Mouse (Mus musculus) embryo, embryonic 11.5 days (tissue): ENCODE results near the gene Abce1.
A peak's percentile ranks its signal among the peaks of the same experiment; 100 is the strongest.

Source experiments
- DNase-seq: peaks from one replicate; pipeline ENCODE4 v3.0.0-alpha.2; 2012; ENCODE audit warnings: low read depth, low spot score

The Abce1 gene

DNA sequence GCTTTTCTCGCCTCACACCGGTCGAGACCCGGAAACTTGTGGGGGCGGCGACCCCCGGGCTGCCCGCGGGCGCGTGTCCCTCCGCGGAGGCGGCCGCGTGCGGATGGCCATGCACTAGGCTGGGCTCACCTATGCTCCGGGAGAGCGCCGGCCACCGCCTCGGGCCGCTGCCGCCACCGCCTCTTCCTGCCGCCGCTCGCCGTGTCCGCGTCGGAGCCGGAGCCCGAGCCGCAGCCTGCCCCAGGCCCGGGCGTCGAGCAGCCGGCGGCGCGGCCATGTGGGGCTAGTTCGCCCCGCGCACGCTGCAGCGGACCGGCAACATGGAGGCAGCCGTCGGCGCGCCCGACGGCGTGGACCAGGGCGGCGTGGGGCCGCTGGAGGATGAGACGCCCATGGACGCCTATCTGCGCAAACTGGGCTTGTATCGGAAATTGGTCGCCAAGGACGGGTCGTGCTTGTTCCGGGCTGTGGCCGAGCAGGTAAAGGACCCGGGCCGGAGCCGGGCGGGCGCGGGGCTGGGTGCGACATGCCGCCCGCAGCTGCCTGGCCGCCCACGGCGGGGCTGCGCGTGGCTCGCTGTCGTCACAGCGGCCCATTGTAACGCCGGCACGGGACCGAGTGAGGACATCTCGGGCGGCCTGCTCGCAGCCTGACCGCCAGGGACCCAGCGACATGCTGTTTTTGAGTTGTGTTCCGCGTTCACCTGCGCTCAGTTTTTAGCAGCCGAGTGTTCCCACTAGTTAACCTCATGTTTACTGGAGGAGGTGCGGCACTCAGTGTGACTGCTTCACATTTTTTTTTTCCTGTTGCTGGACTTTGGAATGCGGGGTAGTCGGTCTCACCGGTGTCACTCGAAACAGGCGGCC, 71.7 kb downstream of the Abce1 start, which contains the start of gene Otud4:
TSS of gene Otud4 (plus strand) at position 33 of the 866 bp plus-strand sequence.
- DNase-seq, result no peak

DNA sequence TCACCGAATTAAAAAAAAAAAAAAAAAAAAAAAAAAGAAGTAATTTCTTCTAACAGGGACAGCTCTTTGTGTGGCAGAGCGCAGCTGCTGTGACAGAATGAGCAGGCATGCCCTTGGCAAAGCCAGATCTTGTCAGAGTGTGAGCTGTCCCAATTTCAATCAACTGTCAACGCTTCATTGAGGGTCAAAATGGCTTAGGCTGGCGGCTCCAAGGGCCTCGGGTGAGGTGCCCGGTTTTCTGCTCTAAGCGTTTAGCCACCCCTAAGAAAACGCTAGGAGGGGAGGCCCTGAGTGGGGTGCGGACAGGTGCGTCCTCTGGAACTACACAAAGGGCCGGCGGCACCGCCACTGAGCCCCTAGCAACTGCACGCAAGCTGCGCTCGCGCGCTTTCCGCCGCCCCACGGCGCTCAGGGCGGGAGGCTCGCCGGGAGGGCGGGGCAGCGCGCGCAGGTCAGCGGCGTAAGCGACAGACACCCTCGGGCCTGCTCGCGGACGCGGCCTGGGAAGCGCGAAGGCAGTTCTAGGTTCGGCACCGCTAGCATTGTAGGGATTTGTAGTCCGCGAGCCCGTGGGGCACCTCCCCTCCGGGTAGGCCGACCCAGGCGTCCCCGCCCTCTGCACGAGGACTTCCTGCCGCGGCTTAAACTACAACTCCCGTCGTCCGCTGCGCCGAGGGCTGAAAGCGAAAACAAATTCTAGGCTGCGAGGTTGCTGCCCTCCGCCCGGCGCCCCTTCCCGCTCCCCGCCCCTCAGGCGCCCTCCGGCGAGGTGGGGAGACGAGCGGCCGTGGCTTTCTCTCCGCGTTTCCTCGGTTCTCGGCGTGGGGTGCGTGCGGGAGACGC, 72.6 kb downstream of the Abce1 start:
- peak; percentile 96 for DNase-seq

DNA sequence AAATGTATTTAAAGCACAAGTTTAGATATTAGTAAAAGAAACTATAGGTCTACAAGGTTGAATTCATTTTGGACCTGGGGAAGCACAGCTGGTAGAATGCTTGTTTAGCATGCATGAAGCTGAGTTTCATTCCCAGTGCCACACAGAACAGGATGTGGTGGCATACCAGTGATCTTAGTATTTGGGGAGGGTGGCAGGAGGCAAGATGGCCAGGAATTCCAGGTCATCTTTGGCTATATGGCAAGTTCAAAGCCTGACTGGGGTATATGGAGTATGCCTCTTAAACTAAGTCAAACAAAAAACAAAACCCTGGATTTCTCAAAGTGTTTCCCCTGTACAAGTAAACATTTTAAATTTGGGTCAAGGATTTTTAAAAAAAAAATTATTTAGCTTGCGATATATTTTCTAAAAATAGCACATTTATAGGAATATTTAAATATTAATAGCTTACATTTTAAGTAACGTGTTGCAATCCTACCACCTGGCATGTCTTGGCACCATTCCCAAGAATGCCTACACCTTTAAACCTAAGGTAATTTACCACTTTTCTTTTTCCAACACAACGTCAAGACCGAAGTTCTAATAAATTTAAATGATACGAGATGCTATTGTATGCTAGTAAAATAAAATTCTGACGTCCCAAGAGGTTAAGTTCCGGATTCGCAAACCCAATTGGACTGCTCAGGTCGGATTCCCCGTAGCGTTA, 73.4 kb downstream of the Abce1 start:
- DNase-seq, result no peak

DNA sequence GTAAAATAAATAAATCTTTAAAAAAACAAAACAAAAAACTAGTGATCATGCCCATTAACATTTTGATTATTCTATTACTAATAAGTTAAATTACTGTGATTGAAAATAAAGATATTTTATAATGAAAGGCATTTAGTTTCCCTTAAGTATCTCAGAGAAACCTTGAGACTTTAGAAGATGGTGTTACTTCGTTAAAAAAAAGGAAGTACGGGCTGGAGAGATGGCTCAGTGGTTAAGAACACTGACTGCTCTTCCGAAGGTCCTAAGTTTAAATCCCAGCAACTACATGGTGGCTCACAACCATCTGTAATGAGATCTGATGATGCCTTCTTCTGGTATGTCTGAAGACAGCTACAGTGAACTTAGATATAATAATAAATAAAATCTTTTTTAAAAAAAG, 74.3 kb downstream of the Abce1 start:
- no peak for DNase-seq

DNA sequence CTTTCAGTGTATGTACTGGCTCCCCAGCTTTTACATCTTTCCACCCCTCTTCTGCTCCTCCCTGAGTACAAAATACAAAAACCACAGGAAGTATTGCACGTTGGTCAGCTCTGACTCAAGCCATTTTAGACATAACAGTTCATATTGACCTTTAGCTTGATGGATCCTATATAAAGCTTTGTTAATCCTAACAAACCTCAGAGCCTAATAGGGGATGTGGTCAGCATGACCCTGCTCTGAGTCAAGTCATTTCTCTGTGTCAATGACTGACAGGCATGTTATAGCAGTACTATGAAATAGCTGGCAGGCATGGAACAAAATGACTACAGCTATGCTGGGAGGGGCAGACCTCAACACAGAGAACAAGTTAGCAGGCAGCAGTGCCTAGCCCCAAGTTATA, 75.4 kb downstream of the Abce1 start:
- no peak for DNase-seq

DNA sequence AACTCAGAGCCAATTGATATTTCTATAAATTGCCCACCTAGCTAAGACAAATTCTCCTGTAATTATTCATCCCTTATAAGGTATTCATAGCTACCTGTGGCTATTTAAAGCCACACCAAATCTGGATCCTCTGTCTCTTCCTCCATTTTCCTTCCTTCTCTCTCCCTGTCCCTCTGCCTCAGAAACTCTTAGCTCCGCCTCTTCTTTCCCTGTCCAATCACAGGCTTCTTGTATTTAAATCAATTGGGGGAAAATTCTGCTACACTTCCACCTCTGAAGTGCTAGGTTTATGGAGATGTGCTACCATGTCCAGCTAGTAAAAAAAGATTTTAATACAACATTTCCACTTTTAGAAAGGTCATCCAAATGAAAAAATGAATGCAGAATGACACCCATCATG, 76.0 kb downstream of the Abce1 start:
- DNase-seq, result no peak
